Mouse (Mus musculus) megakaryocyte-erythroid progenitor cell, adult 5-6 weeks (primary cell): ENCODE results near the gene Cep44. TPM values are rescaled to one million over a fixed set of nuclear protein-coding genes. Genes with fewer than 3 reads are reported as not detected.
A peak's percentile ranks its signal among the peaks of the same experiment; 100 is the strongest.

Experiments
- ATAC-seq: replicated peaks from 2 replicates; pipeline ENCODE4 v1.8.0; 2016; ENCODE audit warnings: mild to moderate bottlenecking, inconsistent platforms; ENCODE audit not compliant: severe bottlenecking, poor library complexity, low FRiP score, low TSS enrichment
- total RNA-seq, 2 experiments: library from RNA; stranded (forward) in 1 of 2; stranded (reverse) in 1 of 2; fragments of 200-1000, 215-1000 nt in 1 of 2; fragments of >200 nt in 1 of 2; fragmentation: Nextera tagmentation in 1 of 2; gene quantifications; 2 replicates each; pipeline ENCODE4 v1.2.3; 2014 to 2017

Cep44 gene
- total RNA-seq (2014; fragmentation: Nextera tagmentation) (46.0 and 46.3 TPM in 2 replicates), total RNA-seq (2017) (37.9 and 57.7 TPM in 2 replicates)

DNA sequence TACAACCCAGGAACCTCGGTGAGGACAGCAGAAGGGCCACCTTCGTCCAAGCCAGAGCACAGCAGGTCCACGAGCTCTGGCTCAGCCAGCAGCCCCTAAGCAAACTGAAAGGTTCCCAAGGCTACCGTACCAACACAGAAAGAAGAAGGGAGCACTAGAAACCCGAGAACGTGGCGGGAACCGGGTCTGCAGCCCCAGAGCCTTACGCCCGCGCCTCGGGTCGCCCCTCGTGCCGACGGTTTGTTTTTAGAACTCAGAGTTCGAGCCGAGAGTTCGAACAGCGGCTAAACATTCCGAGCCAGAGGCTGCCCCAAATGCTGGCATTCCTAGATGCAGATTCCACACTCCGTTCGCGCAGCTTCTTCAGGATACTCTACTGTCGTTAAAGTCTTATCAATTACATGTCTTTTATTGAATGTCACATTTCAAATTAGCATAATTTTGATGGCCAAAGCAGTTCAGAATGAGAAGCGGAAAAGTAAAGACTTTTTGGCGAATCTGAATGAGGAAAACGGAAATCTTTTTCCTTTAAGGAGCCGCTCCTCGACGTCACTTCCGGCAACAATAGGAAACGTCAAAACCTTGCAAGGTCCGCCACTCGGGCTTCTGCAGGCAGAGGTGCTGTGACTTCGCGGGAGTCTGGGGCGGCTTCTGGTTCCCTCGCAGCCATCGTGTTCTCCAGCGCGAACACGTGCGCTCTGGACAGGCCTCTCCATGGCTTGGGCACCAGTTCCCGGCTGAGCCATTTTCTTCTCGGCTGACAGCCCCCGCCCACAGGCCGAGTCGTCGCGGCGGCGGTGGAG, at the start of gene Cep44, which contains the start of gene Fbxo8:
Cep44 (minus strand) TSS at position 490 of the 803 bp plus-strand sequence.
Fbxo8 (plus strand) TSS at position 533 of the 803 bp plus-strand sequence.
- peak; percentile 77 for ATAC-seq

DNA sequence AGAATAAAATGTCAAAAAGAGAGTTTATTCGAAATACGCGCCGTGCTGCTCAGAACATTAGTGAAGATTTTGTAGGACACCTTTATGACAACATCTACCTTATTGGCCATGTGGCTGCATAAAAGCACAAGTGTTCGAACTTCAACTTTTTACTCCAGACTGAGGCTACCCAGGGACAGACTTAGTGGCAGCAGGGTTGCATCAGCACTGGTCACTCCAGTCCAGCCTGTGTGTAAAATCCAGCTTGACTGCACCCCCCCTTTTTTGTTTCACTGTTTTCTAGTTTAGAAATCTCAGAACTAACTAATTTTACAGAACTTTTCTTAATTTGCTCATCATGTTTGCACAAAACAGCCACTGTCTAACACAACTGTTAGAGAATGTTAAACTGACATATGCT, 40.7 kb upstream of the Cep44 start:
- ATAC-seq = no peak

DNA sequence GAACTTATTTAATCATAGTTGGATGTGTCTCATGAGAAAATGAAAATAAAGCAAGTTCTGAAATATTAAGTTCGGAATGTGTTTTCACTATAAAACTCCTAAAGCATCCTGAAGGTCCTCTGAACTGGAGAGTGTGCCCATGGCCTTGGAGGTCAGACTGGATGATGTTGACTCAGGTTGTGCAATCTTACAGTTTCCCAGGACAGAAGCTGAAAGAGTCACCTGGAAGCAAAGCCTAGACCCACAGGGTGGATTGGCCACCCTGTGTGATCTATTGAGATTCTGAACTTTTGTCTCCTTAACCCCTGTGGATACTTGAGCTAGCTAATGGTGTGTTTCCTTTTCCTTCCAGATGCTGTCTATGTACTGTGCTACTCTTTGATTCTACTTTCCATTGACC, 40.2 kb upstream of the Cep44 start:
- no peak for ATAC-seq

DNA sequence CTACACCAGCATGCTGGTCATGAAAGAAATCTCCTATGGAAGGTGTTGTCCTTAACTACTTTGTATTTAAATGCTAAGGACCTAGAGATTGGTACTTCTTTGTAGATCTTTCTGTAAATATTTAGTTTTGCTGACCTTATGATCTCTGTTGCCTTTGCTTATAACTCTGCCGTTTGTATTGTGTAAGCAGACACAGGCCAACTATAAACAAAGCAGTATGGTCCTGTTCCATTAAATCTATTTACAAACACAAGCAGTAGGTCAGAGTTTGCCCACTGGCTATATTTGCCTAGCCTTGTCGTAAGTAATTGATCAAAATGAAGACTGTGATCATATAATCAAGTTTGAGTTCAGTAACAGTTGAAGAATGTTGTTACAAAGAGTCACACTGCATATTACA, 38.2 kb upstream of the Cep44 start:
- no peak for ATAC-seq

DNA sequence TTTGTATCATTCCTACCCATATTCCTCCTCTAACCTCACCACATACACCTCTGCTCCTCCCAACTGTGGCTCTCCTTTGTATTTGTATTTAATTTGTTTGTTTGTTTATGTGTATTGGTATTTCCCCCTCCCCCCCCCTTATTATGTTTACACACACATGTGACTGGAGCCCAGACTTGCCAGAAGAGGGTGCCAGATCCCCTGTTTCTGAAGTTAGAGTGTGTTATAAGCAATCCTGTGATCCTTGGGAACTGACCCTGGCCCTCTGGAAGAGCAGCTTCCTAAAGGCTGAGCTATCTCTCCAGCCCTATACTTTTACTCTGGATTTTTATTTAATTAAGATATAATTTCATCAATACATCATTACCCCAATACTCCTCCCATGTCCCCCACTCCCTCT, 32.0 kb upstream of the Cep44 start:
- no peak for ATAC-seq

DNA sequence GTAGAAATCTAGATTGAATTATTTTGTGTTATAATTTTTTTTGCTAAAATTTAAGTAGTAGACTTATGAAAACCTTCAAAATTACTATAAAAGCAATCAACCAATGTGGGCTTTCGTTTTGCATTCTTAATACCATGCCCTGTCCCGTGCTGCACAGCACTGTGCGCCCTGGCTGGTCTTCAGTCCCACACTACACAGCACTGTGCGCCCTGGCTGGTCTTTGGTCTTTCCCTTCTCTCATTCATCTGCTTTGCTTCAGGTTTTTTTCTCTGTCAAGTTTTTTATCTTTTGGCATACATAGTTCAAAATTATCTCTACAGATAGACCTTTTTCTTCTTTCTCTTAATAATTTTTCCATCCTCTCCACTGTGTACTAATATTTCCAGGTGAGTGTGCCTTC, 30.1 kb upstream of the Cep44 start:
- no peak for ATAC-seq

DNA sequence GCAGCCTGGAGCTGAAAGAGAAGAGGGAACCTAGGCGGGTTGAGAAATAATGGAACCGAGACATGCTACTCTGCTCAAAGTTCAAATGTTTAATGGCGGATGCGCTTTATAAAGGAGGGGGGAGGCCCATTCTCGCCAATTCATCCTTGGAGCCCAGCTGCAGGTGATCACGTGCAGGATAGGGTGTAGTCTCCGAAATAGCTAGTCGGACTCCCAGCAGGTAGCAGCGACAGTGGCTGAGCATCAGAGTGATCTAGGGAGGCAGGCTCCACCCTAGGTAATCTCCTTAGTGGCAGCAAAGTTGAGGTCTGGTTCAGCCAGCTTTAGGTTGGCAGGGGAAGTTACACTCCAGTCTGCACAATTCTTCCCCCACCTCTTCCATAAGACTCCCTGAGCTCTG, 16.0 kb upstream of the Cep44 start:
- no peak for ATAC-seq

DNA sequence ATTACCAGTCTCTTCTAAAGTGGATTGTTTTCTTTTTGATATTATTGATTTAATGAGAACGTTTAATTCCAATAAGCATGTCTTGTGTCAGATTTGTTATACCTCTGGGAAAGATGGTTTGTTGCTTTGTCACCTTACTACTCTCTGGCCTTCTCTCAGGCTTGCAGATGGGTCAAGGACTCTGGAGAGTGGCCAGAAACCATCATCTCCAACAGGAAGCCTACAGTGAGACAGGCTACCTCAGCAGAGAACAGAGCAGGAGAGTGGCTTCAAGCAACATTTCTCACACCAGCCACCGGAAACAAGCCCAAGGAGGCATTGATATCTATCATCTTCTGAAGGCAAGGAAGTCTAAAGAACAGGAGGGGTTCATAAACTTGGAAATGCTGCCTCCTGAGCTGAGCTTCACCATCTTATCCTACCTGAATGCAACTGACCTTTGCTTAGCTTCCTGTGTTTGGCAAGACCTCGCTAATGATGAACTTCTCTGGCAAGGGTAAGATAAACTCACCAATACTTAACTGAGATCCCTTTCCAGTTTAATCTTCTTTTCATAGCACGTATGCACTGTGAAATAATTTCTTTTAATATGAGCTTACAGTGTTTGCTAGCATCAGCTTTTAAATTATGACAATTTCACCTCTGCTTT, 13.7 kb upstream of the Cep44 start:
- ATAC-seq = no peak

DNA sequence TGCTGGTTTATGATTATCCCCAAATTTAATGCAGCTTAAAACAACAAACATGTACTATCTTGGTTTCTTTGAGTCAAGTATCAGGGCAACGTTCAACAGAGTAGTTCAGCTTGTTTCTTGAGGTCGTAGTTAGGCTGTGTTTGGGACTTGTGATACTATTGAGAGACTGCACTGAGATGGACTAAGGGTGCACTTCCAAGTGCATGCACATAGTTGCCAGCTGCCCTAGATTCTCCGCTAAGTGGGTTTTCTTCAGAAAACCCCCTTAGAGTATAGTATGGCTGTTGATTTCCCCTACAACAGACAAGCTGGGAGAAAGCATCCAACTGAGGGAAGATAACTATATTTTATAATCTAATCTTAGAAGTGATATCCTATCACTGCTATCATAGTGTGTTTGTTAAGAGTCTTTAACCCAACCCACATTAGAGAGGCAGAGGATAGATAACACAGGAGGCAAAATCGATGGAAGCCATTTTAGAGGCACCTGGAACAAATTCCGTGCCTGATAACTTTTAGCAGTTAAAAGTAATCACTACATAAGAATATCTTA, 1.8 kb upstream of the Cep44 start:
- ATAC-seq = no peak

DNA sequence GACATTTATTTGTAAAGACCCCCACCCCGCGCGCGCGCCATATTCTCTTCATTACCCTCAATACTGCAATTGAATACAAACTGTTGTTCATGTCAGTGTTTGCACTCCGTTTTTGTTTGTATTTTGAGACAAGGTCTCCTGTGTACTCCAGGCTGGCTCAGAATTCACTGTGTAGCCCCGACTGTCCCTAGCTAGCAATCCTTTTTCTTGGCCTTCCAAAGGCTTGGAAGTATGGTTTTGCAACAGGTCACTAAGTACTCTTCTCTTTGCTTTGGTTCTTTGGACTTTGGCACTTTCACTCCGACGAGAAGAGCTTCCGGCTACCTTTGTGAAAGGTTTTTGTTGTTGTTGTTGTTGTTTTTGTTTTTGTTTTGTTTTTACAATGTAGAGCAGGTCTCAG, 1.2 kb upstream of the Cep44 start:
- no peak for ATAC-seq

DNA sequence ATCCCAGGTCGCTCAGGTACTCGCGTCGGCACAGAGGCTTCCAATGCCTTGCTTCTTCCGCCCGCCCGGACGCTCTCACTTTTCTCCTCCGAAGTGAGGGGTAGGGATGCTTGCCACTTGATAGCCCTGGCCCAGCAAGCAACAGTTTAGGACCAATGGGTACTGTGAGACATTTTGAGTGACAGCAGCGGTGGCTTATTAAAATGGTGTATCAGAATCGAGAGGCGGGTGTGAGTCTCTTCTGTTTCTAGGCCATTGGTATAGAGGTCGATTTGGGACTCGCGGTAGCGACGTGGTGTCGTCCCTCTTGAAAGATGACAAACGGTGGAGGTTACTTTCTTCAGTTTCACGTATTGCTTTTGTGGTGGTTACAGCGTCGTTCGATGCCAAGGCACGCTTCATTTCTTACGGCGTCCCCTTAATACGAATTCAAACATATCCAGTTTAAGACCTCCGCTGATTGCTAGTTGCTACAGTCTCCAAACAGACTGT, 560 bp upstream of the Cep44 start:
- ATAC-seq = peak; percentile 97

DNA sequence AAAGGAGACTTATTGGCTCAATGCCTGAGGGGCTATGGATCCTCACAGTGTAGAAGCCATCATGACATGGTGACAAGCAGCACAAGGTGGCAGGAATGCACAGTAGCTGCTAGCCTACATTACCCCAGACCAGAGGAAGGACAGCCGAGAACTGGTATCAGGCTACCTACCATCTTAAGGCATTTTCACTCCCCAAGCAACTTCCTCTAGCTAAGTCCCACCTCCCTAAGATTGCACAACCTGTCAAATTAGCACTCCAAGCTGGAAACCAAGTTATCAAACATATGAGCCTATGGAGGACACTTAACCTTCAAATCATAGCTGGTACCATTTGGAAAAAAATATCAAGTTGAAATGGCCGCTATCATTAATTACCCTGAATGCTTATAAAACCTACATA, 3.0 kb downstream of the Cep44 start:
- ATAC-seq = no peak

DNA sequence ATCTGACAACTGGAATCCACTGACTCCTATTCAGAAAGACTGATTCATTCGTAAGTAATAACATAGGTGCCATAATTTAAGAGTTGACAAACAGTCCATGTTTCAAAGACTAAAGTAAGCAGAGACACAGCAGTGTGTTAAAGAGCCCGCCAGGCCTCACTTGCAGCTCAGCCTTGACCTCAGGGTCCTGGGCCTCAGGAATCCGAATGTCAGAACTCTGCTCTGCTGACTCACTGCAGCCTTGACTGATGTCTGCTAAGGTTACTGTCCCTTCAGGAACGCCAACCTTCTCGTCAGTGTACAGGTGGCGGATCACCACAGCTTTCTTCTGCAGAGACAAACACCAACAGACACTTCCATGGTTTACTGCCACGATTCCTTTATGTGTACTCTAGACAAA, 10.1 kb downstream of the Cep44 start:
- no peak for ATAC-seq

DNA sequence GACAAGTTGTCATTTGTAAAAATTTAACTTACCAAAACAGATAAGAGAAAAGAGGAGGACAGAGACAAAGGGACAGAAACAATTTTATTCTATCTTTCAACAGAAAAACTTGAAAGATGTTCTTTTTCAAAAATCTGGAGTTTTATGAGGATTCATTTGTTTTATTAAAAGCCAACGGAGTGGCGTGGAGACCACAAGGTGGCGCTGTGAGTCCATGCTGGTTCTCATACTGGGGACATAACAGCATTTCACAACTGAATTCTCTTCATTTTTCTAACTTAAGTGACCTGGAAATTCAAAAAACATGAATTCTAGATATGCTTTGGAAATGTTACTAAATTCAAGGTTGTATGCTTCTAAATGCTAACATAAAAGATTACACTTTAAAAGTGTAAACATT, 20.5 kb downstream of the Cep44 start:
- ATAC-seq = 0 out of 2 replicates have a peak, but pooled peaks have one; percentile 59

DNA sequence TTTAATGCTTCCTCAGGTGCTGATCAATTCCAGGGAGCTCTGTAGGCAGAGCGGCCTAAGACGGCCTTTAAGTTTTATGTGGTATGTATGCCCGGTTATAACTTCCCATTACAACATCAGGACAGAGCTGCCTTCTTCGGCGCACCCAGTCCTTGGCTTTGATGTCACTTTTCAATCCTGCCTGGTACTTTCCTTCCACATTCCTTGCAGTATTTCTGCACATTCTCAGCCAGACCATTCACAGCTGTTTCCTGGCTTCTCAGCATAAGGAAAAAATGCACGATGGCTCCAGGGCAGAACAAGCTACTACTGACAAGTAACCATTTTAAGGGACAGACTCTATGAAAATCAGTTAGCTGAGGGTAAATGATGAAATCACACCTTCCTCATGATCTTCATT, 22.0 kb downstream of the Cep44 start:
- ATAC-seq = no peak

DNA sequence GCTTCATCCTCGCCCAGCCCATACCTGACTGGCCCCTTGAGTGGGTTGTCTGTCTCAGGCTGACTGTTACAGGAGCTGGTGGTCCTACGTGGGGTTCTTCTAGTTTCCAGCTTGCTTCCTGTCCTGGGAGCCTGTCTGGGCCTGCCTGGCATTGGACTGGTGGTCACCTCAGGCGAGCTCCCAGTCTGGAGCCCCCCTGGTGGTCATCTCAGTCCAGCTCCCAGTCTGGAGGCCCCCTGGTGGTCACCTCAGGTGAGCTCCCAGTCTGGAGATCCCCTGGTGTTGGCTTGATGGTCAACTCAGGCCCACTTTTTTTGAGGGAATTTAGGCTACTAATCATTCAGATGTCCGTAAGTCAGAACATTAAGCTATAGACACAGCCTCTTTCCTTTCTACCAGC, 29.8 kb downstream of the Cep44 start:
- ATAC-seq = no peak

DNA sequence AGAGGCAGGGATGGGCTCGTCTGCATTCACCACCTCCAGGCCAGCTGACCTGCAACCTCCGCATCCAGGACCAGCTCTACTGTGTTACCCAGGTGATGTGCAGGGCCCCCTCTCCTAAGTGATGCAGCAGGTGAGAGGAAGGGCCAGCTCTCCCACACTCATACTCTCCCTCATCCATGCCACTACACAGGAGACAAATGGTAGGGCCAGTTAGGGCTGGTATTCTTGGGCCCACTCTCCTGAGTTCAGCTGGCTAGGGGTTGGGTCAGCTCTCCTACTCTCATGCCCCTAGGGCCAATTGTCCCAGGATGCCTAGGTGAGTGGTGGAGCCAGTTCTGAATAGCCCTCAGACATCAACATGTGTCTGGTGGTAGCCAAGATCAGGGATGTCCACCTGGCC, 30.6 kb downstream of the Cep44 start:
- no peak for ATAC-seq

DNA sequence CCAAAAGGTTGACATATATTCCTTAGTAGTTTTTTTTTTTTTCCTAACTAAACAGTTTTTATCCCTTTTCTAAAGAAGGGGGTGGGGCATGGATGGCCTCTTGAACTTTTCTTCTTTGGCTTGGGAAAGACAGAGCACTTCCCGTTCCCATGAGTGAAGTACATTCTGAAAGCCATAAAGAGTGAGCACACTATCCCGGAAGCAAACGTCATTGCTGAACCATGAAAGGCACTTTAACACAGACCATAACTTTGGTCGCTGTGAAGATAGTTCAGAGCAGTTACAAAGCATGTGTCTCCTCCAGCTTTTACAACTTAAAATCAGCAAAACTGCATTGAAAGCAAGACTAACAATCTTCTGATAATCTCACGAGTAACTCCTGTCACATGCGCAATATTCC, 32.0 kb downstream of the Cep44 start:
- no peak for ATAC-seq

DNA sequence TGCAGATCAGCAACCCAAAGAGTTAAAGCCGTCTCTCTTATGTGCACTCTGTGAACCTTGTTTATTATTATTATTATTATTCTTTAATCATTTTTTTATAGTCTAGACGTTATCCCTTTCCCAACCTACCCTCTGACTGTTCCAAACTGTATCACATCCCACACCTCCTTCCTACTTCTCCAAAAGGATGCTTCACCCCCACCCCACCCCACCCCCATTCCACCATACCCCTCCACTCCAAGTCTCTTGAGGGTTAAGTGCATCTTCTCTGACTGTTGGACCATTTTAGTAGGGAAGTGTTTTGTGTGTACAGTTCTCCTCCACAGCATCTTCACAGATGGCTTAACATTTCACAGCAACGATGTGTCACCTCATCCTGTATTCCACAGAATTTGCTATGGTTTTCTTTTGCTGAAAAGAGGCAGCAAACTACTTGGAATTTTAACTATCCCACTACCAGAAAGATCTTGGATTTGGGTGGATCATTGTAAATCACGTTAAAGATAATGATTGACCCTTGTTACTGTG, 41.8 kb downstream of the Cep44 start:
- no peak for ATAC-seq

DNA sequence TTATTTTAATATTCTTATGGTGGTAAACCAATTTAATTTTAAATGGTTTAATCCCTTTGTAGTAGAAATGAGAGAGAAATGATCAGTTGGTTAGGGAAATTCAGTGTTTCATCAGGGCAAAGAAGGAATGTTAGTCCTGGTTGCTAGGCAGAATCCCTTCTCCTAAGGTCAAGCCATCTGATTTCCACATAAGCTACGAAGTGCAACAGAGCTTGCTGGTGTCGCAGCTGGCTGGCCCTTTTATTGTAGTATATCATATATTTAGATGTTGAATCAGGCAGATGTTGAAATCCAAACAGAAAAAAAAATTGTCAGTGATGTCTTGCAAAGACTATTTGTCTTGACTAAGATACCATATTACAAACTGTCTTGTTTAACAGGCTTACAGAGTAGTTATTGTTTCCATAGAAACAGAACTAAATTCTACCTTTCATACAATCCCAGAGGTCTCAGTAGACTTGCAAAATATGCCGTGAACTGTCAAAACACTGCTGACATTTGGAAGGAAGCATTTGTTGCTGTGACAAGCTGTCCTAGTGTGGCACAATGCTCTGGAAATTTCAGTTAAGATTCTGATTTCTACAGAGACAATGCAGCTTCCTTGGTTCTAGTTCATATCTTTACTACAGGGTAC, 42.4 kb downstream of the Cep44 start:
- ATAC-seq = no peak
